Mouse (Mus musculus) ES-Bruce4 (cell line): Measurements from ENCODE around the gene Cnn2. TPM values are rescaled to one million over a fixed set of nuclear protein-coding genes. Genes with fewer than 3 reads are reported as not detected.

Experiments used
- H3K27ac ChIP-seq: 2 replicates; pipeline ENCODE4 v1.5.1; 2012; ENCODE audit warnings: low read length, inconsistent platforms; ENCODE audit not compliant: insufficient read depth
- H3K27me3 ChIP-seq: 2 replicates; pipeline ENCODE4 v1.6.1; 2012; ENCODE audit warnings: mild to moderate bottlenecking, low read length, inconsistent platforms; ENCODE audit not compliant: control insufficient read depth, poor library complexity, insufficient read depth, severe bottlenecking
- H3K36me3 ChIP-seq: 2 replicates; pipeline ENCODE4 v1.6.1; 2012; ENCODE audit warnings: inconsistent platforms, mild to moderate bottlenecking, low read length, moderate library complexity; ENCODE audit not compliant: control insufficient read depth, poor library complexity, insufficient read depth, severe bottlenecking
- H3K4me1 ChIP-seq: one replicate; pipeline ENCODE4 v1.8.1; 2011; ENCODE audit warnings: low read length; ENCODE audit not compliant: control insufficient read depth, insufficient read depth
- H3K4me3 ChIP-seq: 2 replicates; pipeline ENCODE4 v1.5.1; 2011; ENCODE audit warnings: low read depth, mild to moderate bottlenecking, low read length
- H3K9ac ChIP-seq: 2 replicates; pipeline ENCODE4 v1.6.1; 2012; ENCODE audit warnings: low read depth, mild to moderate bottlenecking, inconsistent platforms; ENCODE audit not compliant: poor library complexity, severe bottlenecking
- H3K9me3 ChIP-seq: replicated peaks from 2 replicates; pipeline ENCODE4 v1.6.1; 2012; ENCODE audit warnings: mild to moderate bottlenecking, low read length, inconsistent platforms; ENCODE audit not compliant: control insufficient read depth, poor library complexity, insufficient read depth, severe bottlenecking
- CTCF ChIP-seq: IDR thresholded peaks from one replicate; pipeline ENCODE4 v1.8.1; 2011; ENCODE audit warnings: low read depth, low read length
- EP300 ChIP-seq: IDR thresholded peaks from 2 replicates; pipeline ENCODE4 v1.6.1; 2011; ENCODE audit warnings: low read depth, low read length; ENCODE audit not compliant: insufficient read depth
- POLR2A ChIP-seq: IDR thresholded peaks from one replicate; pipeline ENCODE4 v1.8.1; 2011; ENCODE audit warnings: low read length; ENCODE audit not compliant: insufficient read depth
- polyA plus RNA-seq: library from polyadenylated mRNA; stranded (reverse); fragments of >200 nt; gene quantifications from 2 replicates; pipeline ENCODE4 v1.2.4, GENCODE M21; 2011; ENCODE audit warnings: low read depth; ENCODE audit not compliant: missing spikeins, insufficient read depth, insufficient read length

The Cnn2 gene
- polyA plus RNA-seq, 1 experiment = 156 TPM

DNA sequence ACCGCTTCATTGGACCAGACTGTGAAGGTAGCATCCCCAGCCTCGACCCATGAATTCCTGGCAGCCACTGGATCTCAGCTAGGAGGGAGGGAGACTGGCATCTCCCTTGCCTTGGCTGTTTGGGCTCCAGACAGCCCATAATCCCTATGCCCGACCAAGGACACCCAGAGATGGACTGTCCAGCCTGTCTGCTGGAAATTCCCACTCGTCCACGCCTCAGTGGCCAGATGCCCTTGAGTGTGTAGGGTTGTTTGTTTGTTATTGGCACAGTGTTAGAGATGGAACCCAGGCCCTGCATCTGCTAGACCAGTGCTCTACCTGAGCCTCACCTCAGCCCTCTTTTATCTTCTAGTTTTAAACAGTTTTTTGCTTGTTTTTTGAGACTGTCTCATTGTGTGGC is 23.1 kb upstream of the Cnn2 start:
- Histone ChIP-seq H3K4me3 (no peak overlapping the region), H3K4me1 (no peaks in the 10 kb centered on the region), H3K36me3 (peaks cover 37% of the 10 kb centered on the region), H3K27me3 (no peaks in the 10 kb centered on the region), H3K9ac (no peak overlapping the region), H3K9me3 (no peaks in the 10 kb centered on the region), H3K27ac (no peak overlapping the region)
- TF ChIP-seq POLR2A (no peak), CTCF (no peak), EP300 (no peak)

DNA sequence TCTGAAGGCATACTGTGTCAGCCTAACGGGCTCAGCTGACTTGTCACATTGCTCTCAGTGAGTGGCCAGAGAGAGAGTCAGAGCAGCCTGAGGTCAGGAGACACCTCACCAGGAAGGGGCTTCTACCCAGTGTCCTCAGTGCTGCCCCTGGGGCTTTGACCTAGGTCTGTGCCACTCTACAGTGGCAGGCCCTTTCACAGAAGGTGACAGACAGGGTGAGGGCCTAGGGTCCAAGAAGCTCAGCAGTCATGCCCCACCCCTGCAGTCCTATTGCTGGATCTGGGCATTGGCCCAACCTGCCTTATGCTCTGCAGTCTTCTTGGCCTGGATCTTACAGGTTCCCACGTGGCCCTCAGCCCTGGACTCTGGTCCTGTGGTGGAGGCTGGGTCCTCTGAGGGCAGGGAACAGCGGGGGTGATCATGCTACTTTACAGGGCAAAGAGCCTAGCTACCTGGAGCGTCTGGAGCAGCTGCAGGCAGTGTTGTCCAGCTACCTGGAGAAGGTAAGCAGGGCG is 21.4 kb upstream of the Cnn2 start:
- Histone ChIP-seq H3K36me3 (peaks cover 32% of the 10 kb centered on the region), H3K4me1 (no peaks in the 10 kb centered on the region), H3K9ac (no peak overlapping the region), H3K4me3 (no peak overlapping the region), H3K27ac (no peak overlapping the region), H3K27me3 (no peaks in the 10 kb centered on the region), H3K9me3 (no peaks in the 10 kb centered on the region)
- TF ChIP-seq POLR2A (no peak), CTCF (no peak), EP300 (no peak)

DNA sequence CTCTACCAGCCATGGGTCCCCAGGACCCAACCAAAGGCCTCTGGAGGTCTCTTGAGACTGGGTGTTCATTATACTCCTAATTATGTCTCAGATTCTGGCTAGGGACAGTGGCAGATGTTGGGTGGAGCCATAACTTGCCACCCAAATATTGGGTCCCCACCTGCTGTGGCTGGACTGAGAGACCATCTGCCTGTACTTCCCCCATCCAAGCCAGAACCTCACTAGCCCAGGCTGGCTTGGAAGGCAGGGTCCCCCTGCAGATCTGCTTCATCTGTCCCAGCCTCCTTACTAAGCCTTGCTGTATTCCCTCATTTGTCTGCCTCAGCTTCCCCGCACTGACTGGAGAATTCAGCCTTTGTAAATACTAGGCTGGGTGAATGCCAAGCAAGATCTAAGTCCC is 20.2 kb upstream of the Cnn2 start:
- H3K9me3 ChIP-seq = no peaks in the 10 kb centered on the region
- H3K4me1 ChIP-seq = no peaks in the 10 kb centered on the region
- TF ChIP-seq POLR2A (no peak), CTCF (no peak), EP300 (no peak)
- H3K9ac ChIP-seq = no peak overlapping the region
- no peaks in the 10 kb centered on the region for H3K27me3 ChIP-seq
- H3K36me3 ChIP-seq = peaks cover 24% of the 10 kb centered on the region; the same call in 1 of the 2 replicates
- H3K4me3 ChIP-seq = no peak overlapping the region
- H3K27ac ChIP-seq = no peak overlapping the region

DNA sequence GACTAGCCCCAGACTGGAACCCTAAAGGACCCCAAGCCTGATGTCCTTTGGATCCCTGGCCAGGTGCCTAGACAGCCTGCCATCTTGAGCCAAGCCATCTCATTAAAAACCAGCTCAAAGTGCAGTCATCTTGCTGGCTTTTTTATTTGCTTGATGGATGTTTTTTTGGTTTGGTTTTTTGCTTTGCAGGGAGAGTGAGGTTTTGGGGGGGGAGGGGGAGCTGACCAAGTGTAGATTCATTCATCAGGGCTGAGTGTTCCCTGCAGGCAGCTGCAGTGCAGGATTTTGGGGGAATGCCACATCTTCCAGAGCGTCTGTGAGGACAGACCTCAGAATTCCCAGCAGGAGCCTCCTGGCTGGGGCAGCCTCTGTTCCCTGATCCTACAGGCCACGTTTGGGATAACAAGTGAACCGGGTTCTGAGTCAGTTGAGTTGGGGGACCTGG is 19.2 kb upstream of the Cnn2 start:
- Histone ChIP-seq H3K4me1 (no peaks in the 10 kb centered on the region), H3K36me3 (peaks cover 19% of the 10 kb centered on the region; the same call in 1 of the 2 replicates), H3K27me3 (no peaks in the 10 kb centered on the region), H3K9me3 (no peaks in the 10 kb centered on the region), H3K9ac (no peak overlapping the region), H3K4me3 (no peak overlapping the region), H3K27ac (no peak overlapping the region)
- TF ChIP-seq EP300 = no peak
- no peak for TF ChIP-seq POLR2A
- no peak for TF ChIP-seq CTCF

DNA sequence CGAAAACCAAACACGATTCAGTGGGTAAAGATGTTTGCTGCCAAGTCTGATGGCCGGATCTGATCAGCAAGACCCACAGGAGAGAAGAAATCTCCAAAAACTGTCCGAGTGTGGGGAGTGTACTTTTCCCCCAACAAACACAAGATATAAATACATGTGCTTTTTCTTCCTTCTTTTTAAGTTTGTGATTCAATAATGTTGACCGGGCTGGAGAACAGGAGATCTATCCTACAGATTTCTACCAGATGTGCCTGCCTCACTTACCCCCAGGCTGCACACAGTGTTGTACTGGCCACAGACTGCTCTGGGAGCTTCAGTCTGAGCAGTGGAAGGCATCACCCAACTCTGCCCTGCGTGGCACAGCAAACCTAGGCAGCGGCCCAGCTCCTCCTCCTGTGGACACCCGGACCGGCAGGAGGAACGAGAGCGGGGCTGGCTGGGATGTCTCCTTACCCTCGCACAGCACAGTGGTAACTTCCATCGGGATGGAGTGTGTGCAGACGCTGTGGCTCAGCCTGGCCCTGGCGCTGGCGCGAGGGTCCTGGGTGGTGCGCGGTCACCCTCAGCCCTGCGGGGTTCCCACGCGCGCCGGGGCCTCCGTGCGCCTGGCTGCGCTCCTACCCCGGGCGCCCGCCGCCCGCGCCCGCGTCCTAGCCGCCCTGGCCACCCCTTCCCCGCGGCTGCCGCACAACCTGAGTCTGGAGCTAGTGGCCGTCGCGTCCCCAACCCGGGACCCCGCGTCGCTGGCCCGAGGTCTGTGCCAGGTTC is 17.8 kb upstream of the Cnn2 start, which contains the start of gene Grin3b:
Gene Grin3b, plus strand, starts transcription at position 301 of the 768 bp plus-strand sequence.
- peak within 1 kb of the TSS; percentile 62 for H3K9ac ChIP-seq
- no peaks in the 10 kb centered on the region for H3K9me3 ChIP-seq
- no peaks in the 10 kb centered on the region for H3K27me3 ChIP-seq
- H3K27ac ChIP-seq = no peak within 1 kb of the TSS
- H3K36me3 ChIP-seq = peaks cover 9% of the 10 kb centered on the region; the same call in 1 of the 2 replicates
- peak within 1 kb of the TSS; percentile 44 for H3K4me3 ChIP-seq
- no peaks in the 10 kb centered on the region for H3K4me1 ChIP-seq
- TF ChIP-seq EP300 (no peak), POLR2A (no peak), CTCF (no peak)

DNA sequence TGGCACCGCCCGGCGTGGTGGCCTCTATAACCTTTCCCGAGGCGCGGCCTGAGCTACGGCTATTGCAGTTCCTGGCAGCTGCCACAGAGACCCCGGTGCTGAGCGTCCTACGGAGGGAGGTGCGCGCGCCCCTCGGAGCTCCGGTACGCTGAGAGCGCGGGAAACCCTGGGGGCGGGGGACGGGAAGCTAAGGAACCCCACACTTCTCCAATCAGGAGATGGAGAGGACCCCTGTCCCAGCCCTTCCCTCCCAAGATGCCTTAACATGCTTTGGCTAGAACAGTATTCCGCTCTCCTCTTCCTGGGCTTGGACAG is 17.2 kb upstream of the Cnn2 start:
- H3K27me3 ChIP-seq = no peaks in the 10 kb centered on the region
- no peak overlapping the region for H3K27ac ChIP-seq
- H3K9ac ChIP-seq = peak overlapping the region; percentile 62
- H3K9me3 ChIP-seq = no peaks in the 10 kb centered on the region
- TF ChIP-seq EP300 = no peak
- TF ChIP-seq POLR2A = no peak
- no peak for TF ChIP-seq CTCF
- peaks cover 9% of the 10 kb centered on the region; the same call in 1 of the 2 replicates for H3K36me3 ChIP-seq
- H3K4me1 ChIP-seq = no peaks in the 10 kb centered on the region
- peak overlapping the region; percentile 44 for H3K4me3 ChIP-seq
